Mouse (Mus musculus) B cell, adult 2 months (primary cell): Measurements from ENCODE around the gene Slc22a3.

Experiments used
- DNase-seq, 2 experiments: peaks; one replicate each; pipeline ENCODE4 v3.0.0; 2022

Slc22a3 gene

DNA sequence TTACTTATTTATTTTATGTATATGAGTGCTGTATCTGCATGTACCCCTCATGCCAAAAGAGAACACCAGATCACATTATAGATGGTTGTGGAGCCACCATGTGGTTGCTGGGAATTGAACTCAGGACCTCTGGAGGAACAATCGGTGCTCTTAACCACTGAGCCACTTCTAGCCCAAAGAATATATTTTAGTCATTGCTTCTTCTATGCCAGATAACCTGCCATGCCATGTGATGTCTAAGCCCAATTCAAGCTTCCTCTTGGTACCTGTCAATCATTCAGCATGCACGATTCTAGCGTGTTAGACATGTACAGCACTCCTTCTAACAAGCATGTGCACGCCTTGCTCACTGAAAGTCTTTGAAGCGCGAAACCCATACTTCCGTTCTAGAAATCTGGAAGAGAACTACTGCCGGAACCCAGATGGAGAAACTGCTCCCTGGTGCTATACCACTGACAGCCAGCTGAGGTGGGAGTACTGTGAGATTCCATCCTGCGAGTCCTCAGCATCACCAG is 111.3 kb downstream of the Slc22a3 start:
- no peak for DNase-seq

DNA sequence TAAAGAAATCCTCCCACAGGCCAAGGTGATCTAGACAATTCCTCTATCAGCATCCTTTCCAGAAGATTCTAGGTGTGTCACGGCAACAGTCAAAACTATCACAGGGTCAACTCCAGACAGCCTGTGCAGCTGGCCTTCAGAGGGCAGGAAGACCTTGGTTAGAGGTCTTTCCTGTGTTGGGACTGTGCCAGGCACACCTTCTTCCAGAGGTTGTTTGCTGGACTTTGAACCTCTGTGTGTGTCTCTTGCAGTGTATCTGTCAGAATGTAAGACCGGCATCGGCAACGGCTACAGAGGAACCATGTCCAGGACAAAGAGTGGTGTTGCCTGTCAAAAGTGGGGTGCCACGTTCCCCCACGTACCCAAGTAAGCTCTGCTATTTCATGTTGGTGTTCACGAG is 119.3 kb downstream of the Slc22a3 start:
- DNase-seq, result no peak

DNA sequence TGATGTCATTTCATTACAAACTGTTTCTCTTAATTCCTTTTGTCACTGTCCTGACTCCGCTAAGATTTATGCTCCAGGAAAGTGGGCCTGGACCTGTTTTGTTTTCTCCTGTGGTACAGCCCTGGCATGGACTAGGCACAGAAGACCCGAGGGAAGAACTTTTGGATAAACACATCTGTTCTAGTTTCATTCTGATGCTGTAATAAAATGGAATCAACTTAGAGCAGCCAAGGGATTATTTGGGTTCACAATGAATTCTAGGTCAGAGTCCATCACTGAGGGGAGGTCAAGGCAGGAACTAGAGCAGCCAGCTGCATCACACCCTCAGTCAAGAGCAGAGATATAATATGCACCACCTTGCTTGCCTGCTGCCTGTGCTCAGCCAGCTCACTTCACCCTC is 119.7 kb downstream of the Slc22a3 start:
- no peak for DNase-seq

DNA sequence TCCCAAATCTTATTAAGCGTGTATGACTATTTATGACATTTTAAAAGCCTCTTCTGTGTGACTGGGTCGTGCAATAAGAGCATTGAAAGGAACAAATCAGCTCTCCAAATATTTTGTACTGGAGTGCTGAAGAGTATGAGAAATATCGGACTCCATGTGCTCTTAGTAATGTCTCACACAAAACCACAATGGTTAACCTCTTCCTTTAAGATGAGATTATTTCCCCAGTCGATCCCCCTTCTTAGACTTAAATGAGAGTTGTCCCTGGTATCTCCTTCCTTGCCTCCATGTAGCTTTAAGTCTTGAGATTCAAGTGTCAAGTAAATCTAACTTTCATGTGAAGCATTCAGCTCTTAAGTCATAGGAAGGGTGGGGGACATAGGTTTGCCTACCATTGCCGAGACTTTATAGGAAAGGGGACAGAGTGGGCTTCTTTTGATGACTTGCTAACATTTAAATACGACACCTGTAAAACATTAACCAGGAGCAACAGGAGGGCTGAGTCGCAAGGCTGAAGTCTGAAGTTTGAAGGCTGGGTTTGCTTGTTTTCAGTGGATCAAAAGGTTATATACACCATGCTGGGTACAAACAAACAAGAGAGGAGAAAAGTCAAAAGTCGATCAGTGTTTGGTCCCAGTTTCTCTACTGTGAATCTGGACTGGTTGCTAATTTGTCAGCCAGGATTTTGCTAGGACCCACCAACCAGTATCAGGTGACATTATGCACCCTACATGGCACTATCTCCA is 122.3 kb downstream of the Slc22a3 start:
- DNase-seq, result no peak

DNA sequence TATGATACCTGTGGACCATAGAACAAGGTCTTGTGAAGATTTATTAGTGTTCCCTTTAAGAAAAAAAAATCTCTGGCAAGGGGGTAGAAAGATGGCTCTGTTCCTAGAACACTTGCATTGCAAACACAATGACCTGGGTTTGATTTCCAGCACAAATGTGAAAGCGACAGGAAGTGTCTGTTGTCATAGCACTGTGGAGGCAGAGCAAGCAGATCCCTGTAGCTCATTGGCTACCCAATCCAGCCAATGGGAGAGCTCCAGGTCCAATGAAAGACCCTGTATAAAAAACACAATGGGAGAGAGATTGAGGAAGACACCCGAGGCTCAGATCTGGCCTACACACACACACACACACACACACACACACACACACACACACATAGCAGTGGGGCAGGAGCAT is 125.0 kb downstream of the Slc22a3 start:
- DNase-seq, result no peak

DNA sequence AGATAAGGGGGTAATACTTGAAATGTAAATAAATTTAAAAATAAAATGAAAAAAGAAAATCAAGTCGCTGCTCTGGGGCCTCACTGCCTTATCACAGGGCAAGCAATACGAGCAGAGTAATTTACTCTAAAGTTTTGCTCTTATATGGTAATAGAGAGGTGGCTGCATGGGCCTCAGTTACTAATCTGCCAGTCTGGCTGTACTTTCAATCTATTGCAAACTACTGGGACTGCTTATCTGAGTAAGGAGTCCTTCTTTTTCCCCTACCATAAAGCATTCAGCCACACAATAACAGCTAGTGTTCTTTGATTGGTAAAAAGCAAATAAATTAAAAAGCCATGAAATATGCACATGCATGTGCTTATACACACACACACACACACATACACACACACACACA is 125.9 kb downstream of the Slc22a3 start:
- no peak for DNase-seq

DNA sequence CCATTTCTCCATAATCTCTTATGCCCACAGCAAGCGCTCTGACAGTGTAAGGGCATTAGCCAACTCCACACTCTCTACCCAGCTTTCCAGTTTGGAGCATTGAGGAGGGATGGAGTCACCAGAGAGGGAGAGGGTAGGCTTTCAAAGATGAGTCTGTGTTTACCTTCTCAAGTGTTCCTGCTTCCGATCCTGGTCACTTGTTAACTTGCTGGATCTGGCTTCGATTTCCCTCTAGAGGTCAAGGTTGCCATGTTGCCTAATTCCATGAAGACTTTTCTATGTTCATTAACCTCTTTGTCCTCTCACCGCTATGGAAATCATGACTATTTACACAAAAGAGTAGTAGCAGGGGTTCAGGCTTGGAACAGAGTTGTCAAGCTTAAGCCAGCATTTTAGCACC is 127.2 kb downstream of the Slc22a3 start:
- no peak for DNase-seq

DNA sequence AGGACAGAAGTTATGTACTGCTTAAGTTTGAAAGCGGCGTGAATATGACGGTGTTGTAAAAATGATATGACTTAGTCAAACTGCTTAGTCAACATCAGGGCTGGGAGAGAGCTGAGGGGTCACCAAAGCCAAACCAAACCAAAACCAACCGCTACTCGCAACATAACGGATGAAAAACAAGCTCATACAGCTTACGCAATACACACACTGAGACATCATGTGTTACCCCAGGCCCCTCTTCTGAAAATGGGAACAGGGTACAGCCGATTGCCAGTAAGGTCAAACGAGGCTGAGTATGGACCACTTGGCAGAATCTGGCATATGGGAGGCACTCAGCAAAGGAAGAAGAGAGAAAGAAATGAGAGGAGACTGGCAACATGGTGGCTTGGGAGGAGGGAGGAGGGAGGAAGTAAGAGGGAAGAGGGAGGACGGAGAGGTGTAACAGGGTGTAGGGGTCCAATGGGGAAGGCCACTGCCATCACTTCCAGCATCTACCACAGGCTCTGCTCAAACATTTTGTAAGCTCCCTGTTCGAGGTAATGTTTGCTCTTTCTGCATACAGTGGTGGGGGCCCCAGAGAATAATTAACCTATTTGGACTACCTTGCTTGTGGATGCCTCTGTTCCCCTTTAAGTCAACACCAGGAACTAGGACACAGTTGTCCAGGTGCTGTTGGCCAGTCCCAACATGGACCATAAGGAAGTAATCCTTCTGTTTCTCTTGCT is 129.4 kb downstream of the Slc22a3 start, which contains the start of gene Plg:
TSS of gene Plg (plus strand) at position 628 of the 725 bp plus-strand sequence.
- no peak for DNase-seq

DNA sequence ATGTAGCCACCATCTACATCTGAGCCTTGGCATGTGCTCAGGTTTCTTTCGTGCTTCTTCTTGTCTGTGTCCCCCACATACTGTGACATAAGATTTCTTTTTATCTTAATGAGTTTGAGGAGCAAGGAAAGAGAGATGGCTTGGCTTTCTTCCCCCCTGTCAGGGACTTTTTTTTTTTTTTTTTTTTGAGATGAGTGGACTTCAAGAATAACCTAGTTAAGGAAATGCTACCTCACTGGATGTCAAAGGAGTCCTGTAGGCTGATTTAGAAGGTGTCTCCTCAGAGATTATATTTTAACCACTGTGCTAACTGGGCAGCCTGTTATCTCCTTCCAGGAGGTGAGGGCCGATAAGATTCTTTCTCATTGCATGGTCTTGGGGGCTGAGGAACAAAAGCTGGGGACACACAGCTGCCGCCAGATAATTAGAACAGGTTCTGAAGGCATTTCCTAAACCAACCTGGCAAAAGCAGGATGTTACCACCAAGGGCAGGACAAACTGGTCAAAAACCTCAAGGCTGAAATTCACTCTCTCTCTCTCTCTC is 133.8 kb downstream of the Slc22a3 start:
- DNase-seq, result no peak

DNA sequence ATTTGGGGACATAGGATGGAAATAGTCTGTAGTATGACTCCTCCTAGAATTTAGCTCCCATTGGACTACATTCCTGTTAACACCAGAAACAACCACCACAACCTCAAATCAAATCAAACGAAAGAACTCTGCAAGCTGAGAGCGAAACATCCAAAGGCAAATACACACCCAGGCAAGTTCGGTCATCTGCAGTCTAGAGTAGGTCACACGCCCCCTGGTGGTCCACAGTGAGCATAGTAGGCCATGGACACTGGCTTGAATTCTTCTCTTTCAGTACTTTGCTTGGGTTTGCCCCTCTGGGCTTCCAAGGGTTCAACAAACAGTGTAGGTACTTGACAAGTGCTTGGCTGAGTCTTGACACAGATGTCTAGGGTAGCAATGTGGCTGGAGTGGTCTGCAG is 135.5 kb downstream of the Slc22a3 start:
- peak; percentile 85 to 87 for DNase-seq

DNA sequence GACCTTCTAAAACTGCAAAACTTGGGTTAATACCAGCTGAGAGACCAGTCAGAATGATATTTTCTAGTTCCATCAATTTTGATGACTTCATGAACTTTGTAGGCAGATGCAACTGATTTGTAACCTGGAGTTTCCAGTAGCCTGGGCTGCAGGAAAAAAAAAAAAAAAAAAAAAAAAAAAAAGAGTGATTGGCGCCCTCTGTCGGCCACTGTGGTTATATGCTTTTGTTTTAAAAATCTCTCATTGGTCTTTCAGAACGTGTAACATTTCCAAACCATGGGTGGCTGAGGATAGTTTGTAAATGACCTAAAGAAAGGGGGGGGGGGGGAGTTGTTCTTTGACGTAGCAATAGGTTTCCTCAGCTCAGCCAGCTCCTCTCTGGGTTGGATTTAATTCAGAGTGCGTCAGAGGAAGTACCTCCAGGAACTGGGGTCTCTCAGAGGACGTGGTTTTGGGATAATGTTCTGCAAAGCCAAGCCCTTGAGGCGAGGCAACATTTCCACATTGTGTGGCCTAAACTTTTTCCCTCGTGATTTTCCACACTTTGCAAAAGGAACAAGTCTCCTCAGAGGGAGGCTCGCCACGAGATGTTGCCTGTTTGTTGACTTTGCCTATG is 136.1 kb downstream of the Slc22a3 start:
- DNase-seq, result peak; percentile 39 to 42

DNA sequence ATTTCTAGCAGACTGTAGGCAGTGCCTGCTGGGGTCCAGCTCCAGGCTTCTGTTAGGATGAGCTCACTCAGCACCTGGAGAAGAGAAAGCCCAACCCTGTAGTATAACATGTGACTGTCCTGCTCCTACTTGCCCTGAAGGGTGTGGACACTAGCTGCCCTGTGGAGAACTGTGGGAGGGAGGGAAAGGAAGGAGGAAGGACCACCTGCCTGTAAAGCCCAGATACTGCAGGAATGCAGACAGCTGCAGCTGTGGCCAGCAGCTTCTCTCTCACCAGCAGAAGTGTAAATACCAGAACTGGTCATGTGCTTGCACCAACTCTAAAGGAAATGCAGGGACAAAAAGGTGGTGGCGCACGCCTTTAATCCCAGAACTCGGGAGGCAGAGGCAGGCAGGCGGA is 137.2 kb downstream of the Slc22a3 start:
- DNase-seq, result no peak

DNA sequence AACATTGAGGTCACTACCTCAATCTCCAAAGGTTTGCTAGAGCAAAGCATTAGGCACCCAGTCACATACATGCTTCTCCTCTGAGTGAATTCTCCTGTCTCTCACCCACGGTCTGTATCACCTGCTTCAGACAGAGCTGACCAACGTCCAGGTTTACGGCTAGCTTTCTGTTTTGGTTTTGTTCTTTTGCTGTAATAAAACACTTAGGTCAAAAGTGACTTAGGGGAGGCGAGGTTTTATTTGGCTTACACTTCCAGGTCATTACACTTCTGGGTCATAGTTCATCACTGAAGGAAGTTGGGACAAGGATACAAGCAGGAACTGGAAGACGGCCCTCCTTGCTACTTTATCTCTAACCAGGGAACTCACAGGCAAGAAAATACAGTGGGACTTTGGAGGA is 138.1 kb downstream of the Slc22a3 start:
- no peak for DNase-seq
